Mouse (Mus musculus) kidney, postnatal 4 days (tissue): ENCODE data around the gene Sfmbt2.

ENCODE experiments used
- DNase-seq, 2 experiments: peaks; one replicate each; pipeline ENCODE4 v3.0.0; 2021; ENCODE audit warnings: mixed read lengths in 2 of 2

The Sfmbt2 gene

GRCm38 (mm10) chr2:10372776-10373507 is 2.6 kb downstream of the Sfmbt2 start:
- peak; percentile 44 to 57 for DNase-seq

- peak in 1 of 2 experiments; percentile 20 for DNase-seq
Measured at GRCm38 (mm10) chr2:10373508-10374206, 3.3 kb downstream of the Sfmbt2 start.

DNA sequence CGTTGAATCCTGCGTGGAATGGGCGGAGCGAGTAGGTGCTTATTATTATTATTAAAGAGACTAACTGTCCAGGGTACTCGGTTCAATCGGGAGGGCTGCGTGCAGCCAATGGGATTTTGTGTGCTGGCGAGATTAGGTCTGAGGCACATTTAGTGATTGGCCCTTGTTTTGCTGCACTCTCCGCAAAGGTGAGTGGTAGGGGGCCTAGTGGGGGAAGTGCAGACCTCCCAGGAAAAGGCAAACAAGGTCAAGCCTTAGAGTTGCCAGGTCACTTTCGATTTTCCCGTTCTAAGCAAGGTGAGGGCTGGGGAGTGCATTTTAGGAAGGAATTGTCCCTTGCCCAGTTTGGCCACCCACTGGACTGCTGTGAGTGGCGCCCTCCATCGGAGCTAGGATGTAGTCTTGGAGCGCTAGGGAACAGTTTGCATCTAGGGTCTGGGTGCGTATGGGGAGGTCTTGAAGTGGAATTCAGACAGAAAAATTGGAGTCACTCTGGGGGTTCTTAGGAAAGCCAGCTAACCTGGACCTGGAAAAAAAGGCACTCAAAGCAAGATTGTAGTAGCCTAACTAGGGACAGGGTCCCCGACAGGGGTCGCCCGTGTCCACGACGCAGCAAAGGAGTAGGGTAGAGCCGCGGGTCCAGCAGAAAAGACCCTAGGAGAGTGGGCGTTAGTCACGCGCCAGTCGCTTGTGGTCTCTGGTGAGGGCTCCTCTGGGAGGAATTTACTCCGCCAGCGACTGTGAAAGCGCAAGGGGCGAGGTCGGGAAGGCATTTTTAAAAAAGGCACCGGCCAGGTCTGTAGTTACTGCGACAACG is 4.1 kb downstream of the Sfmbt2 start:
- DNase-seq = peak; percentile 74 to 79

GRCm38 (mm10) chr2:10375024-10375372 is 4.7 kb downstream of the Sfmbt2 start:
- peak; percentile 51 to 55 for DNase-seq

DNA sequence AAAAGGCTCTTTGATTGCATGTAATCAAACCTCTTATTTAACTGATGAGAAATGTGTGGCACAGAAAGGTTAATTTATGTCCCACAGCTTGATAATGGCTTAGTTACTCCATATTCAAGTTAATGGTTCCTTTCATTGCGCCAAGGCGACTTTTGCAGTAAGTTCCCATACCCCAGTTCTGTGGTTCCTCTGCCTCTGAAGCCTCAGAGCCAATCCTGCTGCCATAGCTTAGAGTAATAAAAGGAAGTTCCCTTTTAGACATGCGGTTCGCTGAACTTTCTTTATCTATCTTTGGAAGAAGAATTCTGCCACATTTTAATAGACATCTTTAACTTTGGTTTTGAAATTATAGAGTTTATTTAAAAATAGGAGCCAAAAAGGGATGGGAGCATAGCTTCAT is 19.7 kb downstream of the Sfmbt2 start:
- no peak for DNase-seq

DNA sequence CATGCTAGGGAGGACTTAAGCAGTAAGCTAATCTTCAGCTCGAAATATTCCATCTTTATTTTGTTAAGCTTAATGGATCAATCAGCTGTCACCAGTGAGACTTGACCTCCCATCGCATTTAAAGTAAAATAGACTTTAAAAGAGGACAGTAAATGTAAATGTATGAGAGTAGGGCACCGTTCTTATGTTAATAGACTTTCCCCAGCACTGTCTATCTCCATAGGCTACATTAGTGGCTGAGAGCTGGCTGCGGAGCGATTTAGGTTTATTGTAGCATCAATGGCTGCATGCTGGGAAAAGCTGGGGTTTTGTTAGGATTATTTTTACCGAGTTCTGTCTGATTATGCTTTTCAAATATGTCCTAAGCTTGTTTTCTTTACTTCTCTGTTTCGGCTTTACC is 20.5 kb downstream of the Sfmbt2 start:
- no peak for DNase-seq

- DNase-seq = no peak
Measured at GRCm38 (mm10) chr2:10395143-10395542, 24.8 kb downstream of the Sfmbt2 start.

- no peak for DNase-seq
Measured at GRCm38 (mm10) chr2:10397790-10398189, 27.5 kb downstream of the Sfmbt2 start.

GRCm38 (mm10) chr2:10406151-10406550 is 35.8 kb downstream of the Sfmbt2 start:
- DNase-seq = no peak

DNA sequence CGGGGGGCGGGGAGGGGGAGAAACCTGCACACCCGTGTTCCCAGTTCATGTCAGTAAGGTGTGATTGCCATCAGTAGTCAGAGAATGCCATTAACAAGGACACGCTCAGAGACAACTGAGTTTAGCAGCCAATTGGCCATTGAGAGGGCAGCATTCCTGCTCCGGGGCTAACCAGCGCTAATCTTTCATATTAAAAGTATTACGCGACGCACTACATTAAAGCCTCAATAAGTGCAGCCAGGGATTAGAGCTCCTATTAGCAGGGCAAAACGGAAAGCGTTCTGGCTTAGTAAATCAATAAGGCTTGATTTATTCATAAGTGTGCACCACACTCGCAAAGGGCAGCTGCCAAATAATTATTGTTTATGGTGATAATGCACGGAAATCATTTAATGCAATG is 39.1 kb downstream of the Sfmbt2 start:
- DNase-seq = no peak

DNA sequence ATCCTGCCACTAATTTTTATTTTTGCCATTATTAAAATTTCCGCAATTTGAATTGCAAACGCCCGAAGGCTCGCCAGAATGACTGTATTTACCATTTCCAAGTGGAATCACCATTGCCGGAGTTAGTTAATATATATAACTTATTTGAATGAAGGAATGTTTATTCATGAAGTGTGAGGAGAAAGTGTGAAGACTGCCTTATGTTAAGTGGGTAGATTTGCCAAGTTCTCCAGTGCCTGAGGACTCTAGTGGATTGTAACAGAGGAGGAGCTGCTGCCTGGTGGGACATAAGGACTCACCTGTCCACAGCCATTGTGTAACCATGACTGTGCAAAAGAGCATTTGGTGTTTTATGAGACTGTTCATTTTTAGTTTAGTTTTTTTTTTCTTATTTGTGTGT is 39.8 kb downstream of the Sfmbt2 start:
- no peak for DNase-seq

- no peak for DNase-seq
Measured at GRCm38 (mm10) chr2:10420944-10421420, 50.7 kb downstream of the Sfmbt2 start.

DNA sequence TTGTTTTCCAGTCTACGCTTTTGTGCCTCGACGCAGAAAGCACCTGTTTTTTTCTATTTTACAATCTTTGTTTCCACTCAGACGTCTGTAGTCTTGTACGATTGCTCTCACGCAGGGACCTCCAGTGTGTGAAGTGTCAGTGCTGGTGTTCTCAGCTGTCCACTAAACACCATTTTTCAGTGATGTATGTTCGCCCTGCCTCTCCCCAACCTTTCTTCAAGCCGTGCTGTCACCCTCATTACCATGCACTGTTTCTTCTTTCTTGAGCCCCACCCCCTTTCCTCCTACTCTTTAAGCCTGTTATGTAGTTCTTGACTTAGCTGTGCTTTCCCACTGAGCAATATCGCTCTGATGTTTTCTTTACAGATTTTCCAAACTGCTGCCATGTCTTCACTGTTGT is 67.0 kb downstream of the Sfmbt2 start:
- no peak for DNase-seq

GRCm38 (mm10) chr2:10441811-10442210 is 71.5 kb downstream of the Sfmbt2 start:
- no peak for DNase-seq

DNA sequence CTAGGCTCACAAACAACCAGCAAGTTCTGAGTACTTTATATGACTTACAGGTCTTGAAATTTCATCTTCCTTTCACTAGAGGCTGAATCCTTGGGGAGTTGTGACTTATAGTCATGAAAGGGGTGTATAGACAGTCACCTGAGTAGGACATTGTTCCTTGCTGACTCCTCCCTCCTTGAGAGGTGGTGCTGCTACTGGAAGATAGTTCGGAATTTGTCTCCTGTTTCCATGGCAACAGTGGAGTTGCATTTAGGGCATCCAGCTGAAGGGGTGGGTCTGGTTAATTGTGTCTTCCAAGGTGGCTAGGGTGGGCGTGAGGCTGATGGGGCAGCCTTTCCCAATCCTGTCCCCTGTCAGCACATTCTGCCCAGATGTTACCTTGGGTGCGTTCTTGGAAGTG is 83.3 kb downstream of the Sfmbt2 start:
- DNase-seq = no peak

DNA sequence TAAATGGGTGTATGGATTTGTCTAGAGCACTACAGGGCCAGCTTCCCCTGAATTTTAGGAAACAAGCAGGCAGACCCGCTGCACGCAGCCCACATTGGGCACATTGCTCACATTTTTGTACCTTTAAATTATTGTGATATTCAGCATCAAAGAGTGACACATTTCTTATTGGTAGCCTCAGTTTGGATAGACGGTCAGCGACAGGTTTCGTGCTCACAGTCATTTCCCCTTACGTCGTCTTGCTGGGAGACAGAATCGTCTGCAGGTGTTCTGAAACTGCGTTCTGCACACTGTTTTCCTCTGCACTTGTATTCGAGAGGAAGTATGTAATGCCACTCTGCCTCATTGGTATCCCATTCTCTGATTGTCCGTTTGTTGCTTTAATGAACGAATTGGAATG is 88.0 kb downstream of the Sfmbt2 start:
- DNase-seq = no peak

GRCm38 (mm10) chr2:10516516-10516915 is 146.2 kb downstream of the Sfmbt2 start:
- no peak for DNase-seq

GRCm38 (mm10) chr2:10521719-10522415 is 151.6 kb downstream of the Sfmbt2 start:
- no peak for DNase-seq

DNA sequence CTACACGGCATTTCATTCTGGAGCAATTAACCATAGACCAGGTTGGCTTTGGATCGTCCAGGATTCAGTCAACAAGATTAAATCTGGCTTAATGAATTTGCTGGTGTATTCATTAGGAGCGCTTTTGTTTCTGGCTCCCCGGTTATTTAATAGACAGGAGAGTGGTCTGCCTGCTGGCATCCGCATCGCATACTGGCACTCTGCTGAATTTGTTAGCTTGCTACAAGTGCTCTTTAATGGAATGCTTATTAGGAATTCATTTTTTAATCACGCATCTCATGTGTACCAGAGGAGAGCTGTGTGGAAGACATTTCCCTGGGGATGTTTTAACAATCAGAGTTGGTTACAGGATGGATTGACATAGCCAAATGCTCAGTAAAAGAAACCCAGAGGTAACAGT is 155.3 kb downstream of the Sfmbt2 start:
- DNase-seq = no peak

DNA sequence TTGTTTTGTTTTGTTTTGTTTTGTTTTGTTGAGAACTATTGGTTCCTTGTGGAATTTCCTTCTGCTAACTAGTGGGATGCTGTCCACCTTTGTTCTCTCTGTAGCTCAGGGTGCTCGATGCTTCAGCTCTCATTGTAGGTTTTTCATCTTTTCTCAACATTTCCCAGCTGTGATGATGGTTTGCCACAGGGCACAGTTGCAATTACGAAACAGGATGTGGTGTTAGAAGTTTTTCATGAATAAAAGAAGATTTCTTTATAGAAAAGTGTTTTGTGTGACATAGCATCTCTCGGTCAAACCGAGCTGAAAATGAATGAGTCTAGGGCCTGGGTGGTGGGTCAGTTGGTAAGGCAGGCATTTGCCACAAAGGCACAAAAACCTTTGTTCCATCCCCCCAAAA is 171.5 kb downstream of the Sfmbt2 start:
- DNase-seq = no peak

DNA sequence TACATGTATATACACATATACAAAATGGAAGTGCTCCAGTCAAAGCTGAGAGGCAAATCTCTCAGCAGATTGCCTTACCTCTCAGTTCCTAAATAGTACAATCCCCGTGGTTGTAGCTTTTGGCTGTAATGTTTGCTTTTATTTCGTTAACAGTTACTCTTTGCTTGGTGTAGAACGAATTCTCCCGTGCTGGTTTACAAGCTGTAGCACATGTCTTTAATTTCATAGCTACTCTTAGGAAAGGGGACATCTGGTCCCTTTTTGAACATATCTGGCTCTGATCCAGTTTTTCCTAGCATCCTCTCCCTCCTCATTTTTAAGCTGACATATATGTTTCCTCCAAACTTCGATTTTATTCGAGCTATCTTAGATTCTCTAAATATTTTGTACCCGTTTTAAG is 172.1 kb downstream of the Sfmbt2 start:
- DNase-seq = no peak

DNA sequence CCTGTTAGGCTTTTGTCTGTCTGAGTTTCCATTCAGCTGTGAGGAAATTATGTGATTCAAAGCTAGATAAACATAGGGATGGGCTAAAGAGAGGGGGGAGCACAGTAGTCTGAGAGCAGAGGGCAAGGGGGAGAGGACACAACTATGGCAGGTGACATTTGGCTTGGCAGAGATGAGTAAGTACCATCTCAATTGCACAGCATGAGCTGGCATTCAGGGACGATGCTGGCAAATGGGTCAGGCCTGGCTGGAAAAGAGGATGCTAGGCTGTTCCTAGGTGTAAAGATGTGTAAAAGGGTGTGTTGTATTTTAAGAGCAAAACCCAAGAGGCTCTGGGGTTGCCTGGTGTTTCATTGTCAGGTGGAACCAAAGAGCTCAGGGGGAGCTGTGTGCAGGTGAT is 188.5 kb downstream of the Sfmbt2 start:
- no peak for DNase-seq

- no peak for DNase-seq
Measured at GRCm38 (mm10) chr2:10565491-10565890, 195.2 kb downstream of the Sfmbt2 start.
